Mouse (Mus musculus): ENCODE measurements at regions not wholly inside any gene's neighbourhood (a gene's known extent, or its start where the extent isn't known, plus 50 kb on each side); places are given as distances from the start of the nearest gene placed in this dataset.

- no peak for DNase-seq (ENCODE audit: low spot score in 2 of 2)
These were observed 662.1 kb upstream of the Nrsn1 start for GRCm38 (mm10) chr13:25932365-25932764.

DNA sequence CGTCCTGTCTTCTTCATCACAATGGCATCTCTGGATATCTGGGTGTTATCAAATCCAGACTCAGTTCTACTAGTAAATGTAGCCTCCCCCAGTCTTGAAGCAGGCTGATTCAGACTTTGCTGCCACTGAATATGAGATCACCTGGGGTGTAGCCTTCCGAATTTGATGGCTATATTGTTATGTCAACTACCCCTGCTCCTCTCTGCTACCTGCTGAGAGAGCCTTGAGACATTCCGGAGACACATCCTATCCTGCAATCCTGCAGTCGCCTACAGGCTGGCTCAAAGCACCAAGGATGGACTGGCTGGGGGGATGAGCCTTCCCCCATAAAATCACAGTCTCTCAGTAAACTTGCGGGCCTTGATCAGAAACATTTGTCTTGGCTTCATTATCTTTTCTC lies 655.4 kb upstream of the Nrsn1 start:
- no peak for DNase-seq (ENCODE audit: low spot score in 2 of 2)

- no peak for DNase-seq (ENCODE audit: low spot score in 2 of 2)
These were observed 629.6 kb upstream of the Nrsn1 start for GRCm38 (mm10) chr13:25899871-25900270.

GRCm38 (mm10) chr13:25893150-25893549 lies 622.8 kb upstream of the Nrsn1 start:
- DNase-seq (ENCODE audit: low spot score in 2 of 2): no peak

- DNase-seq (ENCODE audit: low spot score in 2 of 2): no peak
These were observed 612.5 kb upstream of the Nrsn1 start for GRCm38 (mm10) chr13:25882818-25883217.

- DNase-seq (ENCODE audit: low spot score in 2 of 2): no peak
These were observed 598.6 kb upstream of the Nrsn1 start for GRCm38 (mm10) chr13:25868923-25869322.

GRCm38 (mm10) chr13:25858207-25858606 lies 587.9 kb upstream of the Nrsn1 start:
- DNase-seq (ENCODE audit: low spot score in 2 of 2): no peak

- no peak for DNase-seq (ENCODE audit: low spot score in 2 of 2)
These were observed 587.3 kb upstream of the Nrsn1 start for GRCm38 (mm10) chr13:25857569-25857968.

DNA sequence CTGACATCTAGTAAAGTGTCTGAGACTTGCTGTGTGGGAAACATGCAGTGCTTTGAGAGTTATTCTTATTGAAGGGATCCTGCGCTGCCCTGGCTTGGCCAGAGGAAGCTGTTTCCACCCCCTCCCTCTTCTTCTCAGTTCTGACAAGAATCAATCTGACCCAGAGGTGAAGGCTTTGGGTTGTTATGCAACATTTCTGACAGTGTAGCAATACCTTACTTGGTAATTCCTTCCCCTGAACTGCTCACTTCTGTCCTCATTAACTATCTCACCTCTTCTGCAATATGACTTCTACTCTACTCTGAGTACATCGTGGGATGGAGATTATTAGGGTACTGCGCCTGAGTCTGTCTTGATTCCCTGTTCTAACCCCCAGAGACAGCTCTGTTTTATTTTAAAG lies 586.8 kb upstream of the Nrsn1 start:
- DNase-seq (ENCODE audit: low spot score in 2 of 2): no peak

DNA sequence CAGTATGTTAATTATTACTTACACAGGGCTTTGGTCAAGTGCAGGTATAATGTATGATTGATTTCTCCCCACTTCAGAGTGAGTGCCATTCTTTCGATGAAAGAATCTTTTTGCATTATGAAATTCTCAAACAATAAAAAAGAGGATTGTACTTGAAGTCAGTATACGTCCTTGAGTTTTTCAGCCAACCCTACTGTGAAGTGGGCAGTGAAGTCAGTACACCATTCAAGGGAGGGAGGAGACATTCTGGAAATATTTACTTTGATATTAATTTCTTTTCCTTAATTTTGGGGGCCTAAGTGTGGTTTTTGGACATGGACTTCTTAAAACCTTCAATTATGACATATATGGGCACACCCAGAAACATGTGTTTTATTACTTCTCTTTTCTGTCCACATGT lies 586.2 kb upstream of the Nrsn1 start:
- no peak for DNase-seq (ENCODE audit: low spot score in 2 of 2)

DNA sequence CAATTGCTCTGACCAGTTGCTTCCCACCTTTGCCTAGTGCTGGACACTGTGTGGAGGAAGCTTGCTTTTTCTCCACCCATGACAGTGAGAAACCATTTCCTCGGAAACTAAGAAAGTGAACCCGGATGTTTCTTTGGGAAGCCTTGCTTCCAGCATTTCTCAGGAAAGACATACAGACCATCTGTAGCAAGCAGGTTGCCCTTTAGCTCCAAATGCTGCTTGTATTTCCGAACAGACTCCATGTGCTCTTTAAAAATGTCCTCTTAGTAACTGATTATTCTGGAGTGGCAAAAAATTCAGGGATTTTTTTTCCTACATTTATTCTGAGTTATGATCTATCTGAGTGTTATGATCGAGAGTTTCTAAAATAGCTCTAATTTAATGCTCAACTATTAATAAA lies 577.9 kb upstream of the Nrsn1 start:
- DNase-seq (ENCODE audit: low spot score in 2 of 2): no peak

DNA sequence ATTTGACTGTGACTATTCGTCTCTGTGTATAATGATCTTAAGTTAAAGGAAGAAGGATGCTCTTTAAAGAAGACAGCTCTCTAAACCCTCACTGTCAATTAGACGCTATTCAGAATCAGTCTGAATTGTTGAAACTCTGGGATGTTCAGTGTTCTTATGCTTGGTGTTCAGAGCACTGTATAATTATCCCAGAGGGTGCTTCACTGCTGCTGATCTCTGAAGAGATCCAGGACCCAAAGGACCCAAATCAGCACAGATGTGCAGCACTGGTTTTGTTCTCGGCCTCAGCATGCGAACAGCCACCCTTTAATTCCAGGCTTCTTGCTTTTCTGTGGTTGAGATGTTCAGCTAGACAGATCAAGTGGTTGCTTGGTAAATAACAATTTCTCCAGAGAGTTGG lies 567.9 kb upstream of the Nrsn1 start:
- DNase-seq (ENCODE audit: low spot score in 2 of 2): no peak

DNA sequence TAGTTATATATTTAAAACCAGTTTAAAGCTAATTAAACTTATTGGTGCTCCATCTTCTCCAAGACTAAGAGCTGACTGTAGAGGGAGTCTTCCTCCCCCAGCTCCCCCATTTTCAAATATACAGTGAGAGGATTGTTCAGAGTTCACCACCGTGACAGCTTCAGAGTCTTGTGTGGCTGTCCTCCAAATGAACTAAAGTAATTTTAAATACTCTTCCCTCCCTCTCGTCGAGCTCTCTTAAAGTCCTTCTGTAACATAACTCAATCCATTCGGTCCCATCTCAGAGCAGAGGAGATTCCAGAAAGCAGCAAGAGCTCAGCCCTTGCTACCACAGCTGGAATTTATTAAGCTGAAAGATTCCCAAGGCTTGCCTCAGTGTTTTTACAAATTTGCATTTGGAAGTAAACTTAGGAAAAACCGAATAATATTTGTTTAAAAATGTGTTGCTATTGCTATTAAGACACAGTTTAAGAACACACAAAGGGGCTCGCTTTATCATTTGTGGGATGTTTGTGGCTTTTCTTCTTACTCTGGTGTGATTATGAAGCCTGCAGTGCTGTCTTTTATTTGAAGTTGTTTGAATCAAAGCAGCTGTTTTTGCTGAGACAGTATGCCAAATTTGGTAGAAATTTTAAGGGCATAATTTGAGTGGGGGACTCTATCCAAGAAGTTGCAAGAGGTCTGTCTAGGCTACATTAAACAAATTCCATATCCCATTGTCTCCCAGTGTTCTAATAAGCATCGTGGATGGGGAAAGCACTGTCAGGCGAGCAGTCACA lies 559.0 kb upstream of the Nrsn1 start:
- DNase-seq (ENCODE audit: low spot score in 2 of 2): no peak

DNA sequence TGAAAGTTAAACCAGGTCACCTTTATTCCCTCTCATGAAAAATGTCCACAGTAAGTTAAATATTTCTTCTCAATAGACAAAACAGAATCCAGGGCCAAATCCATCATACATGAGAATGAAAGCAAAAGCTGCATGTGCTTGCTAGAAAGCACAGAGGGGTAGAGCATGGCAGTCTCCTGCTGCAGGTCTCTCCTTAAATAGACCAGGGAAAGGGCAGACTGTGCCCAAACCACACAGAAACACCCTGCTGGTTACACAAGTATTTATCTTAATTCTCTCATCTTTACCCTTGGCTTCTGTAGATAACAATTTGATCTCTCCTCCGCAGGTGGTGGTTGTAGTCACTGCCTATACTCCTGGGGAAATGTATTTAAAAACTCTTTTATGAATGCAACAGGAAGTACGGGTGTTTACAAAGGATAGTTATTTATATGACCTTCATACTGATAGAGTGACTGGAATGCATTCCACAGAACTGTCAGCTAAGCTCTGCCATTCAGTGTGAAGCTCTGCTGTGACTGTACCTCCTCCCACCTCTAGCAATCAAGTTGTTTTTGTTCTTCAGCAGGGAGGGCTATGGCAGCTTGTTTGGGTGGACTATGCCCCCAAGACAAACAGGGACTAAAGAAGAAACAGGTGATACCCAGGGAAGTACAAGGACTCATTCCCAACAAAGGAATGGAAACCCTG lies 538.4 kb upstream of the Nrsn1 start:
- no peak for DNase-seq (ENCODE audit: low spot score in 2 of 2)

DNA sequence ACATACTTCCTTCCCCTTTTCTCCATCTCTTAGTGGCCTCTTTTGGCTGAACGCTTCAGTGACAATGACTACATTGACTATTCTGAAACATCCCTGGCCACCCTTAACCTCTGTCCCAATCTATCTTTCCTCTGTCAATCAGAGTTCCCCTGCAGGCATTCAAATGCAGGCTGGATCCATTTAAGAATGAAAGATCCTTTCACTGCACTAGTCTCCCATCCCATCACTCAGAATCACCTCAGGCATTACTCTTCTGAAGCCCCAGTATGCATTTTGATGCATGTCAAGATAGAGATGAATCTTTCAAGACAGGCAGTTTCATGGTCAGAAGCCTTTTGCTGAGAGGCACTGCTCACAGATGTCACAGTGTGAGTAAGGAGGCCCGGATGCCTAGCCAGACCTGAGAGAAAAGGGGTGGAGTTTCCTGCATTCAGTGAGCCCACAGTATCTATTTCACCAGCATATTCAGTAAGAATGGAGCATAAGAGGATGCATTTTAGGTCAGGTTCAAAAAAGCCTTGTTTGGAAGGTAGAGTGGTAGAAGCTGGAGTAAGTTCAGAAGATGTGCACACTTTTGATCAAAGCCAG lies 523.0 kb upstream of the Nrsn1 start:
- no peak for DNase-seq (ENCODE audit: low spot score in 2 of 2)

DNA sequence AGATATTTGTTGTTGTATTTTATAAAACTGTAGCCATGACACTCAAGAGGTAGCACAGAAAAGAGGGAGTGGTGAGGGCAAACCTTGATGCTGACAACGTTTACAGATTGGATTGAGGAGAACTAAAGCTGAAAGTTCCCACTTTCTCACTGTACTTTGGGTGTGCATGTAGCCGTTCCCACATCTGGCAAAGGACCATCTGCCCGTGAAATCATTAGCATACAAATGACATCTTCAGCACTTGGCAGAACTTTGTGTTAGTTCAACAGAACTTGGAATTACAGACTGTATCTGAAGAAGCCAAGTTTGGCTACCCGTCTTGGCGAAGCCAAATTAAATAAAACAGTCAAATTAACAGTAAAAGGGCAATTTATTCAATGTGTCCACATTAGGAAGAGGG lies 510.9 kb upstream of the Nrsn1 start:
- DNase-seq (ENCODE audit: low spot score in 2 of 2): no peak

GRCm38 (mm10) chr13:25777706-25778105 lies 507.4 kb upstream of the Nrsn1 start:
- DNase-seq (ENCODE audit: low spot score in 2 of 2): no peak

- no peak for DNase-seq (ENCODE audit: low spot score in 2 of 2)
These were observed 504.4 kb upstream of the Nrsn1 start for GRCm38 (mm10) chr13:25774586-25775182.

- no peak for DNase-seq (ENCODE audit: low spot score in 2 of 2)
These were observed 484.3 kb upstream of the Nrsn1 start for GRCm38 (mm10) chr13:25754515-25755105.

DNA sequence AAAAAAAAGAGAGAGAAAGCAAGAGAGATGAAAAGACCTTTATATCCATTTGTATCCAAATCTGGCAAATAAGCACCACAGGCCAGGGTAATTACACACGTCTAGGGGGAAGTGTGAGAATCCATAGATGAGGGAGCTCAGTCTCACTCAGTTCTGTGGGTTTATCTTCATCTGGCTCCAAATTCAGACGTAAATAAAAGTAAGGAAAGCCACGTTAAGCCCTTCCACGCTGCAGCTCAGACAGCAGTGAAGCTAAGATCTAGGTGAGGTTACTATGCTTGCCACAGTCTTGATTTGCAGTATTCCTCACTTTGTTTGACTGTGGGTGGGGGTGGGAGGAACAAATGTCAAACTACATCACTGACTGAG lies 481.1 kb upstream of the Nrsn1 start:
- no peak for DNase-seq (ENCODE audit: low spot score in 2 of 2)

DNA sequence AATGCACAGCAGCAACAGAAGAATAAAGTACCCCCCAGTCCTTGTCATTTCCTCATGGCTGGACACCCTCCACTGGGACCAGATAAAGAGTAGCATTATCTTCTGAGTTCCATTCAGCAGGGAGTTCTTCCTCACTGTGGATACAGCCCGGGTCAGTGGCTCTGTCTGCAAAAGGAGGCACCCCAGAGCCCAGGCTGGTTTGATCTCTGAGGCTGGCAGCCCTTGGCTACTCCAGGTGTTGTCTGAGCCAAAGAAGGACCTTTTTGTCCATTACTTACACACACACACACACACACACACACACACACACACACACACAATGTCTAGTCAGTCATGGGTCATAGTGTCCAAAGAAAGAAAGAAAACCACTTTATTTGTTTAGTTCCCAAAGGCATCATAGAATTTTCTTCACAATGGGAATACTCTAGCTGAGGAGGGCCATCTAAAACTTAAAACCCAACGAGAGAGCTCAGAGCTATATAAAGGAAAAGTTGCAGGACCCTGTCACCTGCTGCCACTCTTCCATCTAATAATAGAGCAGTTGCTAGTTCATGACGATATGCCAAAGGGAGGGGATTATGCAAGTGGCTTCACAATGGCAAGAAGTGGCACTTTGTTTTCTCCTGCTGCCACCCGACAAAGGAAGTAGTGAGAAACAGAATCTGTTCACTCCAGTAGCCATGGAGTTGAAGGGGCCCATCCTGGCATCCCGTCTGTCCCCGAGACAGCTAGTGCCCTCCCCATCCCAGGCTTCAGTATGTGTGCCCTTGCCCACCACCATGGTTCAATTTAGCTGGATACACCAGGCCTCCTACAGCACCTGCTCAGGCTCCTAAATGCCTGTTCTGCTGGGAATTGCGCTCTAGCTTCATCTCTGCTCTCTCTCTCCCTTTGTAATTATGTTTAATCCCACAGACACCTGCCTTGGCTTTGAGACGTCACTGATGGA lies 480.4 kb upstream of the Nrsn1 start:
- no peak for DNase-seq (ENCODE audit: low spot score in 2 of 2)

All from adrenal gland, postnatal 4 days (tissue).